Mouse (Mus musculus): ENCODE data around the gene Wdr20.
A peak's percentile ranks its signal among the peaks of the same experiment; 100 is the strongest.

Gene Wdr20

GRCm38 (mm10) chr12:110821787-110822186 is 84.0 kb downstream of the Wdr20 start:
- no peak for DNase-seq (ENCODE audit: low spot score)

- no peak for DNase-seq (ENCODE audit: low spot score)
Observed at GRCm38 (mm10) chr12:110822366-110822765, 84.6 kb downstream of the Wdr20 start.

- no peak for DNase-seq (ENCODE audit: low spot score)
Observed at GRCm38 (mm10) chr12:110828908-110829307, 91.2 kb downstream of the Wdr20 start.

- DNase-seq (ENCODE audit: low spot score) = no peak
Observed at GRCm38 (mm10) chr12:110830293-110831024, 92.7 kb downstream of the Wdr20 start.

GRCm38 (mm10) chr12:110835182-110835581 is 97.4 kb downstream of the Wdr20 start:
- no peak for DNase-seq (ENCODE audit: low spot score)

GRCm38 (mm10) chr12:110836729-110837128 is 99.0 kb downstream of the Wdr20 start:
- no peak for DNase-seq (ENCODE audit: low spot score)

- DNase-seq (ENCODE audit: low spot score) = no peak
Observed at GRCm38 (mm10) chr12:110837192-110837841, 99.6 kb downstream of the Wdr20 start.

DNA sequence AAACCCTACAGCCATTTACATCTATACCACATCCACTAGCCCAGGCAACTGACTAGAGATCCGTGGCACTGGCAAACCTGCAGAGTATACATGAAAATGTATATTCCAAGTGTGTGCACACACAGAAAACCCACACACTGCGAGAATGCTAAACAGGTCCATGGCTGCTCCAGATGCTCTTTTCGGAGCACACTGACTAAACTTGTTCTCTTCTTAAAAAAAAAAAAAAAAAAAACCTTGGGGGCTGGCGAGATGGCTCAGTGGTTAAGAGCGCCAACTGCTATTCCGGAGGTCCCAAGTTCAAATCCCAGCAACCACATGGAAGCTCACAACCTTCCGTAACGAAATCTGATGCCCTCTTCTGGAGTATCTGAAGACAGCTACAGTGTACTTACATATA is 100.1 kb downstream of the Wdr20 start:
- no peak for DNase-seq (ENCODE audit: low spot score)

DNA sequence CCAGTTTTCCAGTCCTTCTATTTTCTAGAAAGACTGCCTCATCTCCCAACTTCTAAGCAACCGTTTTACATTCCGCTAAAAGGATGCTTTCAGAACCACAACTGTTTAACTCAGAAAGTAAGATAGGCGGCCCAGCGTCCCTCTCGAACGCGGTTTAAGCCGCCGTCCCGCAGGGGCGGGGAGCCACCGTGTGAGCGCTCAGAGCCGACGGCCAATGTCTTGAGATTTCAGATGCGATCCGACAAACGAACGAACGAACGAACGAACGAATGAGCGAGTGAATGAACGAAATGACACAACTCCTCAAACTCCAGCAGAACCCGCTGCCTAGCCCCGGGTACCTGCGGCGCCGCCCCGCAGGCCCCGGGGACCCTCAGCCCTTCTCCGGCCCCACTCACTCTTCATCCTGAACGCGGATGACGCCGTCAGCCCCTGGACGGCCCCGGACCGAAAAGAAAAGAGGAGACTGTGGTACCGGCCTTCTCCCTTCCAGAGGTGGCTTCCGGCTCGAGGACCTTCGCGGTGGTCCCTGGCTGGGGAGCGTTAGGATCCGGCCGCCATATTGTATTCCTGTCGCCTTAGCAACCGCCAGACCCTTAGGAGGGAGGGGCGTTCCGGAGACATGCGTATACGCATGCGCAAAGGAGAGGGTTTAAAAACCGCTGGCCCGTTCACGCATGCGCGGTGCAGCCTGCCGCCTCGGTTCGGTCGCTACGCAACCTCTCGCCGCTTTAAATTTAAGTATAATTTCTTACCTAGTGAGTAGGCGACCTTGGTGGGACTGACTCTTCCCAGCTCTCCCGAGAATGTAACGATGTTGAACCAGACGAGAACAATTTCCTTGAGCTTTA is 102.8 kb downstream of the Wdr20 start, which contains the start of gene Mok:
TSS of gene Mok (minus strand) at position 592 of the 851 bp plus-strand sequence.
- peak; percentile 90 for DNase-seq (ENCODE audit: low spot score)

DNA sequence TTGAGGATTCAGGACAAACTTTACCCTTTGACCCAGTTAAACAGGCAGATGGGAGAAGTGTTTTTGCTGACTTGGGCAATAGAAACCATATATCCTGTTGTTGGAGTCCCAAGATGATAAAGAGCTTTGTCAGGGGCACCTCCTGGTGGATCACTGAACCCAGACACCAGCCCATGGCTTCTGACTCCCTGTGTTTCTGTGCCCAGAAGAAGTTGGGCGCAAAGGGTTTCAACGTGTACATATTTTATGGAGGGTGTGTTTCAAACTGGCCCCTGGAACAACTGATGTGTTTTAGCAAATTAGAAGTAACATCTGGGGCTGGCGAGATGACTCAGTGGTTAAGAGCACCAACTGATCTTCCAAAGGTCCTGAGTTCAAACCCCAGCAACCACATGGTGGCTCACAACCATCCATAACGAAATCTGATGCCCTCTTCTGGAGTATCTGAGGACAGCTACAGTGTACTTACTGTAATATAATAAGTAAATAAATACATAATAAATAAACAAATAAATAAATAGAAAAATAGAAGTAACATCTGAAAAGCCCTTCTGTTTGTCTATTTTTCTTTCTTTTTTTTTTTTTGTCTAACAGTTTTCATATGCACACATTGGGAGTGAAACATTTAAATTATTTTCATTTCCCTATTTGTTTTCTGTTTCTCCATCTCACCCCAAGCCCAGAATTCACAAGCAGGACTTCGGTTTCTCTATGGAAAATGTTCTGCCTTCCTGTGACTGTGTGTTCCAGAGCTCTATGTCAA is 104.2 kb downstream of the Wdr20 start:
- no peak for DNase-seq (ENCODE audit: low spot score)

- DNase-seq (ENCODE audit: low spot score) = peak; percentile 83
Observed at GRCm38 (mm10) chr12:110843194-110844048, 105.7 kb downstream of the Wdr20 start.

- no peak for DNase-seq (ENCODE audit: low spot score)
Observed at GRCm38 (mm10) chr12:110844227-110845130, 106.7 kb downstream of the Wdr20 start.

DNA sequence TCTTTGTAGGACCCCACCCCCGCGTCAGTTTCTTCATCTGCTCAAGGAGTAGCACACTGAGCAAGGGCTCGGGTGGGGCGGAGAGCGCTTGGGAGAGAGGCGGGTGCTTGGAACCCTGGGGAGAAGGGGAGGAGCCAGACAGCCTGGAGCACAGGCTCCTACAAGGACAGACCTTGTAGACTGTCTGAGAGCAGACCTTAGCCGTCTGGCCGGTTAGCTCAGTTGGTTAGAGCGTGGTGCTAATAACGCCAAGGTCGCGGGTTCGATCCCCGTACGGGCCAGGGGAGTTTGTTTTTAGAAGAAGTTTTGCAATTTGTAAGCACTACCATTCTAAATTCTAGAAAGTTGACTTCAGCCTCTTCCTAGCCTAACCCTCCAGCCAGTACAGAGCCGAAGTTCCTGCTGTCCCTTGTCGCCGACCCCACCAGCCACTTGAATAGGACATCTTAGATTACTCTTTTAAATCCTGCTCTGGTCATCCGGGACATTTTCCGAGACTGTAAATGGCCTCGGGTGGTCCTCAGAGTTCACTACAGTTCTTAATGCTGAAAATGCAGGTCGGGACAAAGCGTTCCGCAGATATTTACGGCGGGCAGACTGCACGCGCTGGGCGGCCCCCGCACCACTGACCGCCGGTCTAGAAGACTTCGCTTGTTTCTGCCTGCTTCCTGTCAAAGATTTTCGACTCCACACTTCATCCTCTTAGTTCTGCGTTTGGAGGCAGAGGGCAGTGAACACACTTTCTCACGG is 107.6 kb downstream of the Wdr20 start:
- DNase-seq (ENCODE audit: low spot score) = peak; percentile 92

- no peak for DNase-seq (ENCODE audit: low spot score)
Observed at GRCm38 (mm10) chr12:110846191-110846765, 108.5 kb downstream of the Wdr20 start.

DNA sequence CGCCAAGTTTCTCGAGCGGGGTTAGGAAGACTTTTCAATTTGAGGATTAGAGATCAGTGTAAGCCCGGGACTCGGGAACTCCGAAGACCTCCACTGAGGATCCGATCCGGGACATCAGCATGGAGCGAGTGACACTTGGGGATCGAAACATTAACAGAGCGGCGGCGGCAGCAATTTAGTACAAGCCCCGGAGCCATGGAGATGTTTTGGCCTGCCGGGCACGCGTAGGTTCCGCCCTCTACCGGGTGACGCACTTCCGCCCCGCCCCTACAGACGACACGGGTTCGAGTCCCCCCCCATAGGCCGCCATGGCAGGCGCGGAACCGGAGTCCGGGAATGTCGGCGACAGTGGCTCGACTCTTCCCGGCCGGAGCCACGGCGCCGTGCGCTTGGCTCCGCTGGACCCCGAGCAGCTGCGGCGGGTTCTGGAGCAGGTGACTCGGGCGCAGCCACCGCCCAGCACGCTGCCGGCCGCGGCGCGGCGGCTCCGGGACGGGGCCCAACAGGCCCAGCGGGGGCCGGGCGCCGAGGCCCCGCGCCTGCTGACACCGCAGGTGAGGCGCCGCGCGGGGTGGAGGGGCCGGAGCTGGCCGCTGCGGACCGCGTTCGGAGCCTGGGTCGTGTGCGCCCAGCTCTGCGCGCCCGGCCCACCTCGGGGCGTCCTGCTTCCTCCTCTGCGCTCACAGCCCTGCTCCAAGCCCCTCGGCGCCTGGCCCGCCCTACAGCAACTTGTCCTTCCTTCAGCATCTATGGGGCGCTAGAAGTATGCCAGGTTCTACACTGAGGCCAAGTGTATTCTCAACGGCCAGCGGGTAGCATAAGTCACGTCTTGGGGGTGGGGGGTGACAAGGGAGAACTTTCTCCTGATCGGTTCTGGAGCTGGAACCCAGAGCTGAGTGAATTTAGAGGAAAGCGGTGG is 112.5 kb downstream of the Wdr20 start, which contains the start of gene Zfp839:
TSS of gene Zfp839 (plus strand) at position 244 of the 919 bp plus-strand sequence.
- DNase-seq (ENCODE audit: low spot score) = peak; percentile 62

DNA sequence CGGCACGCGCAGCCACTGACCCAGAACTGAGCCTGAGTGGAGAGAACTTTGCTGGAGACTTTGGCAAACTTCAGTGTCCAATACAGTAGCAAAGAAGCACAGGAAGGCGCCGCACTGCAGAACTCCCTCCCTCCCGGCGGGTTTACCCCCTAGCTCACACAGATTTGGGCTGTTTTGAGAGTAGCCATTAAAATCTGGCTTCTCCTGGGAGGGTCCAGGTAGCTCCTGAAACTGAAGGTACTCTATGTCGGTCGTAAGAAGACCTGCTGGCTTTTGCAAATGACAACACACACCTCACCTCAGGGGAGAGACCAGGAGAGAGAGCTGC is 113.1 kb downstream of the Wdr20 start:
- DNase-seq (ENCODE audit: low spot score) = no peak

GRCm38 (mm10) chr12:110851414-110851813 is 113.7 kb downstream of the Wdr20 start:
- DNase-seq (ENCODE audit: low spot score) = peak; percentile 21

DNA sequence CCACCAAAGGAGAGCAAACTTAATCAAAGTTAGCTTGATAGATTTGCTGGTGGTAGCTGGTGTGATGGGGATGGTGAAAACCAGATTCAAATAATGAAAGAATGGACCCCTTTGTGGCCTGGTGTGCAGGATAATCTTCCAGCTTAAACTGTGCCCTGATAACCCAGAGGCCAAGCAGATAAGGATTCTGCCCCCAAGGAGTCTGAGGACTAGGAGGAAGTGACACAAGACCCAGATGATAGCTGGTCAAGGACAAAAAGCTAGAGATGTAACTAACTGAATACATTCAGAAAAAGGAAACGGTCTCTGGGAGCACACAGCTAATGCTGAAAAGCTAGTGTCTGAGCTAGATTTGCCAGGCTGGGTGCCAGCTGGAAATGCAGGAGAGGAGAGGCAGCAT is 114.2 kb downstream of the Wdr20 start:
- DNase-seq (ENCODE audit: low spot score) = no peak
